Mouse (Mus musculus) midbrain, embryonic 11.5 days (tissue): ENCODE results near the gene Chst4. TPM values are rescaled to one million over a fixed set of nuclear protein-coding genes. Genes with fewer than 3 reads are reported as not detected.

ENCODE experiments used
- ATAC-seq: fragments of 200-750 bp; cut with Nextera tagmentation; 2 replicates; pipeline ENCODE4 v1.8.0; 2017; ENCODE audit warnings: moderate TSS enrichment, moderate library complexity; ENCODE audit not compliant: low FRiP score
- DNase-seq: peaks from one replicate; pipeline ENCODE4 v3.0.0; 2015; ENCODE audit warnings: low spot score; ENCODE audit errors: missing footprints
- H3K27ac ChIP-seq: fragments of 300-500 bp; sonication (generic); 2 replicates; pipeline ENCODE4 v1.5.1; 2014; ENCODE audit warnings: low read depth, low read length
- H3K27me3 ChIP-seq: fragments of 300-500 bp; sonication (generic); 2 replicates; pipeline ENCODE4 v1.6.1; 2014; ENCODE audit warnings: mild to moderate bottlenecking, low read length, moderate library complexity, mixed read lengths; ENCODE audit not compliant: control insufficient read depth, insufficient read depth
- H3K36me3 ChIP-seq: fragments of 300-500 bp; sonication (generic); 2 replicates; pipeline ENCODE4 v1.6.1; 2014; ENCODE audit warnings: mild to moderate bottlenecking, low read length, moderate library complexity, mixed read lengths; ENCODE audit not compliant: control insufficient read depth, insufficient read depth
- H3K4me1 ChIP-seq: fragments of 300-500 bp; sonication (generic); 2 replicates; pipeline ENCODE4 v1.6.1; 2014; ENCODE audit warnings: low read length; ENCODE audit not compliant: control insufficient read depth, insufficient read depth
- H3K4me2 ChIP-seq: fragments of 300-500 bp; sonication (generic); 2 replicates; pipeline ENCODE4 v1.6.1; 2014; ENCODE audit warnings: mild to moderate bottlenecking, moderate library complexity
- H3K4me3 ChIP-seq: fragments of 300-500 bp; sonication (generic); 2 replicates; pipeline ENCODE4 v1.5.1; 2014; ENCODE audit warnings: low read depth, low read length
- H3K9ac ChIP-seq: fragments of 300-500 bp; sonication (generic); 2 replicates; pipeline ENCODE4 v1.6.1; 2014; ENCODE audit warnings: low read length
- H3K9me3 ChIP-seq: fragments of 300-500 bp; sonication (generic); 2 replicates; pipeline ENCODE4 v1.6.1; 2016; ENCODE audit warnings: low read length; ENCODE audit not compliant: control insufficient read depth
- WGBS: fragments of 180-500 bp; shearing (Covaris S2); extraction: QIAGEN DNeasy Blood & Tissue Kit; methylation state at CpG from one replicate; pipeline ENCODE4 v1.1.7; 2014; 5-methylcytosine and 5-hydroxymethylcytosine counted together
- polyA plus RNA-seq: library from polyadenylated mRNA; unstranded; fragments of >200 nt; fragmentation: Nextera tagmentation; extraction: Ambion mirVana; gene quantifications from 2 replicates; pipeline ENCODE4 v1.2.1, GENCODE M21; 2014

Chst4 gene
- polyA plus RNA-seq, 1 experiment from 2014 or later: not detected

GRCm38 (mm10) chr8:109992951-109993350, 46.6 kb downstream of the Chst4 start:
- no peak for ATAC-seq
- H3K9me3 ChIP-seq: no peaks in the 10 kb centered on the region
- no peak for DNase-seq
- no peaks in the 10 kb centered on the region for H3K36me3 ChIP-seq
- 88% methylated on average over 1 of the region's 1 CpGs for WGBS
- no peak overlapping the region for H3K4me2 ChIP-seq
- H3K27me3 ChIP-seq: no peaks in the 10 kb centered on the region
- no peak overlapping the region for H3K9ac ChIP-seq
- no peak overlapping the region for H3K27ac ChIP-seq
- no peaks in the 10 kb centered on the region for H3K4me1 ChIP-seq
- no peak overlapping the region for H3K4me3 ChIP-seq

GRCm38 (mm10) chr8:109992166-109992565, 47.4 kb downstream of the Chst4 start:
- no peak overlapping the region for H3K9ac ChIP-seq
- no peaks in the 10 kb centered on the region for H3K27me3 ChIP-seq
- H3K27ac ChIP-seq: no peak overlapping the region
- no peak overlapping the region for H3K4me2 ChIP-seq
- no peak for DNase-seq
- H3K9me3 ChIP-seq: no peaks in the 10 kb centered on the region
- no peak overlapping the region for H3K4me3 ChIP-seq
- no peak for ATAC-seq
- H3K36me3 ChIP-seq: no peaks in the 10 kb centered on the region
- H3K4me1 ChIP-seq: no peaks in the 10 kb centered on the region
- WGBS: 55% methylated on average over 5 of the region's 5 CpGs

GRCm38 (mm10) chr8:109990224-109990623, 49.3 kb downstream of the Chst4 start, which contains the start of gene Tat:
Gene Tat, plus strand, starts transcription at chr8:109990437.
- no peaks in the 10 kb centered on the region for H3K36me3 ChIP-seq
- no peak for ATAC-seq
- no peak within 1 kb of the TSS for H3K9ac ChIP-seq
- no peaks in the 10 kb centered on the region for H3K9me3 ChIP-seq
- H3K4me3 ChIP-seq: no peak within 1 kb of the TSS
- no peak within 1 kb of the TSS for H3K27ac ChIP-seq
- no peak within 1 kb of the TSS for H3K4me2 ChIP-seq
- no peak for DNase-seq
- no peaks in the 10 kb centered on the region for H3K4me1 ChIP-seq
- no peaks in the 10 kb centered on the region for H3K27me3 ChIP-seq
- 86% methylated on average over 8 of the region's 8 CpGs for WGBS

GRCm38 (mm10) chr8:109989151-109989550, 50.4 kb downstream of the Chst4 start:
- Histone ChIP-seq H3K27me3 (no peaks in the 10 kb centered on the region), H3K27ac (no peak overlapping the region), H3K9ac (no peak overlapping the region), H3K4me2 (no peak overlapping the region), H3K4me3 (no peak overlapping the region), H3K4me1 (no peaks in the 10 kb centered on the region), H3K9me3 (no peaks in the 10 kb centered on the region), H3K36me3 (no peaks in the 10 kb centered on the region)
- DNase-seq: no peak
- 91% methylated on average over 8 of the region's 8 CpGs for WGBS
- no peak for ATAC-seq

GRCm38 (mm10) chr8:109987776-109988175, 51.8 kb downstream of the Chst4 start:
- H3K27ac ChIP-seq: no peak overlapping the region
- H3K36me3 ChIP-seq: no peaks in the 10 kb centered on the region
- ATAC-seq (no peak), DNase-seq (no peak)
- WGBS: 90% methylated on average over 7 of the region's 7 CpGs
- no peak overlapping the region for H3K4me2 ChIP-seq
- no peaks in the 10 kb centered on the region for H3K4me1 ChIP-seq
- no peaks in the 10 kb centered on the region for H3K9me3 ChIP-seq
- H3K9ac ChIP-seq: no peak overlapping the region
- H3K4me3 ChIP-seq: no peak overlapping the region
- H3K27me3 ChIP-seq: no peaks in the 10 kb centered on the region

GRCm38 (mm10) chr8:109986384-109986783, 53.2 kb downstream of the Chst4 start:
- H3K9me3 ChIP-seq: no peaks in the 10 kb centered on the region
- ATAC-seq: no peak

GRCm38 (mm10) chr8:109983944-109984343, 55.6 kb downstream of the Chst4 start:
- Histone ChIP-seq H3K4me3 (no peak overlapping the region), H3K36me3 (no peaks in the 10 kb centered on the region), H3K9ac (no peak overlapping the region), H3K27me3 (no peaks in the 10 kb centered on the region), H3K4me2 (no peak overlapping the region), H3K4me1 (no peaks in the 10 kb centered on the region), H3K27ac (no peak overlapping the region), H3K9me3 (no peaks in the 10 kb centered on the region)
- ATAC-seq (no peak), DNase-seq (no peak)
- 46% methylated on average over 5 of the region's 5 CpGs for WGBS

More at GRCm38 (mm10) chr8:109986384-109986783, 53.2 kb downstream of the Chst4 start:
- no peaks in the 10 kb centered on the region for H3K36me3 ChIP-seq
- H3K27ac ChIP-seq: no peak overlapping the region
- no peak overlapping the region for H3K9ac ChIP-seq
- H3K4me2 ChIP-seq: no peak overlapping the region
- H3K27me3 ChIP-seq: no peaks in the 10 kb centered on the region
- WGBS: 81% methylated on average over 7 of the region's 7 CpGs
- no peak for DNase-seq
- H3K4me1 ChIP-seq: no peaks in the 10 kb centered on the region
- H3K4me3 ChIP-seq: no peak overlapping the region

- Histone ChIP-seq H3K9ac (no peak overlapping the region), H3K36me3 (no peaks in the 10 kb centered on the region), H3K9me3 (no peaks in the 10 kb centered on the region), H3K4me3 (no peak overlapping the region), H3K27me3 (no peaks in the 10 kb centered on the region), H3K4me2 (no peak overlapping the region), H3K27ac (no peak overlapping the region), H3K4me1 (no peaks in the 10 kb centered on the region)
- ATAC-seq (no peak), DNase-seq (no peak)
- WGBS: 75% methylated on average over 15 of the region's 15 CpGs
These were observed 57.0 kb downstream of the Chst4 start for GRCm38 (mm10) chr8:109982386-109983105.

- H3K4me3 ChIP-seq: no peak overlapping the region
- no peak overlapping the region for H3K4me2 ChIP-seq
- no peaks in the 10 kb centered on the region for H3K27me3 ChIP-seq
- no peaks in the 10 kb centered on the region for H3K4me1 ChIP-seq
- H3K9ac ChIP-seq: no peak overlapping the region
- H3K9me3 ChIP-seq: no peaks in the 10 kb centered on the region; the same call in 1 of the 2 replicates
- no peak for DNase-seq
- ATAC-seq: no peak
- WGBS: 73% methylated on average over 6 of the region's 6 CpGs
- H3K27ac ChIP-seq: no peak overlapping the region
- no peaks in the 10 kb centered on the region for H3K36me3 ChIP-seq
These were observed 60.2 kb downstream of the Chst4 start for GRCm38 (mm10) chr8:109979339-109979738.
